Mouse (Mus musculus) c-Kit-positive CD71-negative TER-119-negative erythroid progenitor cells, embryonic 14.5 days (primary cell): ENCODE results near the gene Peli1.
"Not testable (repeated sequence)": the region's sequence is repeated elsewhere in the genome, so short reads cannot be mapped to it uniquely, and the experiment has no call there.

Experiments
- DNase-seq: peaks from one replicate; pipeline ENCODE4 v3.0.0-alpha.2; 2013; ENCODE audit warnings: low read depth

Peli1 gene

GRCm38 (mm10) chr11:21191821-21192220, 100.7 kb downstream of the Peli1 start:
- DNase-seq: not testable (repeated sequence)

GRCm38 (mm10) chr11:21194851-21195250, 103.8 kb downstream of the Peli1 start:
- DNase-seq: no peak
